Mouse (Mus musculus) embryonic facial prominence, embryonic 11.5 days (tissue): Measurements from ENCODE around the gene Grin2a. TPM values are rescaled to one million over a fixed set of nuclear protein-coding genes. Genes with fewer than 3 reads are reported as not detected.

Experiments used
- ATAC-seq: fragments of 200-750 bp; cut with Nextera tagmentation; replicated peaks from 2 replicates; pipeline ENCODE4 v1.8.0; 2017; ENCODE audit warnings: low read depth; ENCODE audit not compliant: insufficient number of reproducible peaks, low FRiP score, low TSS enrichment
- DNase-seq: peaks from one replicate; pipeline ENCODE4 v3.0.0-alpha.2; 2015; ENCODE audit warnings: low spot score
- H3K27ac ChIP-seq: fragments of 300-500 bp; sonication (generic); replicated peaks from 2 replicates; pipeline ENCODE4 v1.5.1; 2014; ENCODE audit warnings: mild to moderate bottlenecking, low read depth, low read length, control low read depth
- H3K27me3 ChIP-seq: fragments of 300-500 bp; sonication (generic); 2 replicates; pipeline ENCODE4 v1.6.1; 2014; ENCODE audit warnings: mild to moderate bottlenecking, low read length, moderate library complexity, mixed read lengths; ENCODE audit not compliant: control insufficient read depth, insufficient read depth
- H3K36me3 ChIP-seq: fragments of 300-500 bp; sonication (generic); replicated peaks from 2 replicates; pipeline ENCODE4 v1.6.1; 2014; ENCODE audit warnings: low read depth, mild to moderate bottlenecking, low read length, moderate library complexity, mixed read lengths; ENCODE audit not compliant: control insufficient read depth, insufficient read depth
- H3K4me1 ChIP-seq: fragments of 300-500 bp; sonication (generic); 2 replicates; pipeline ENCODE4 v1.6.1; 2014; ENCODE audit warnings: low read length, mixed read lengths; ENCODE audit not compliant: control insufficient read depth, insufficient read depth
- H3K4me2 ChIP-seq: fragments of 300-500 bp; sonication (generic); 2 replicates; pipeline ENCODE4 v1.6.1; 2014; ENCODE audit warnings: low read depth, mild to moderate bottlenecking, control low read depth, low read length, moderate library complexity
- H3K4me3 ChIP-seq: fragments of 300-500 bp; sonication (generic); 2 replicates; pipeline ENCODE4 v1.5.1; 2014; ENCODE audit warnings: low read depth, low read length, control low read depth
- H3K9ac ChIP-seq: fragments of 300-500 bp; sonication (generic); replicated peaks from 2 replicates; pipeline ENCODE4 v1.6.1; 2014; ENCODE audit warnings: mild to moderate bottlenecking, control low read depth, low read length
- H3K9me3 ChIP-seq: fragments of 300-500 bp; sonication (generic); replicated peaks from 2 replicates; pipeline ENCODE4 v1.6.1; 2016; ENCODE audit warnings: mild to moderate bottlenecking, low read length, inconsistent platforms, mixed read lengths; ENCODE audit not compliant: control insufficient read depth
- WGBS: fragments of 180-500 bp; shearing (Covaris S2); extraction: QIAGEN DNeasy Blood & Tissue Kit; methylation state at CpG from one replicate; pipeline ENCODE4 v1.1.7; 2014; 5-methylcytosine and 5-hydroxymethylcytosine counted together
- polyA plus RNA-seq: library from polyadenylated mRNA; unstranded; fragments of >200 nt; fragmentation: Nextera tagmentation; extraction: Ambion mirVana; gene quantifications from 2 replicates; pipeline ENCODE4 v1.2.1, GENCODE M21; 2014

Grin2a gene
- polyA plus RNA-seq, 1 experiment from 2014 or later = 0.22 TPM

DNA sequence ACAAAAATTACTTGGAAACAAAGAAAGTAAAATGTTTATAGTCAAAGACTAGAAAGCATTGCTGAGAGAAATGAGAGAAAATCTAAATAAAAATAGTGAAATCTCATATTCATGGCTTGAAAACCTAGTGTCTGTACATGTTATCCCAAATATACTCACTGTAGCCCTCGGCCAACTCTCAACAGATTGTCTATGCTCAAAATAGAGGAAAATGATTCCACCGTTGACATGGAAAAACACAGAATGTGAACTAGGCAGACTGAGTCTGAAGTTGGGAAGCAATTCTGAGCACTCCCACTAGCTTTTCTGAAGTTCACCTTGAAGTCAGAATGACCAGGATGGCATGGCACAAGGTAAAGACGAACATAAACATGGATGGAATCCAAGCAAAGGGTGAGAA, 84.7 kb downstream of the Grin2a start:
- H3K9me3 ChIP-seq = no peaks in the 10 kb centered on the region
- H3K9ac ChIP-seq = no peak overlapping the region
- DNase-seq (no peak), ATAC-seq (no peak)
- no peak overlapping the region for H3K4me2 ChIP-seq
- no peak overlapping the region for H3K4me3 ChIP-seq
- 90% methylated on average over 3 of the region's 3 CpGs for WGBS
- H3K27me3 ChIP-seq = no peaks in the 10 kb centered on the region
- no peaks in the 10 kb centered on the region for H3K4me1 ChIP-seq
- no peak overlapping the region for H3K27ac ChIP-seq
- H3K36me3 ChIP-seq = no peaks in the 10 kb centered on the region

DNA sequence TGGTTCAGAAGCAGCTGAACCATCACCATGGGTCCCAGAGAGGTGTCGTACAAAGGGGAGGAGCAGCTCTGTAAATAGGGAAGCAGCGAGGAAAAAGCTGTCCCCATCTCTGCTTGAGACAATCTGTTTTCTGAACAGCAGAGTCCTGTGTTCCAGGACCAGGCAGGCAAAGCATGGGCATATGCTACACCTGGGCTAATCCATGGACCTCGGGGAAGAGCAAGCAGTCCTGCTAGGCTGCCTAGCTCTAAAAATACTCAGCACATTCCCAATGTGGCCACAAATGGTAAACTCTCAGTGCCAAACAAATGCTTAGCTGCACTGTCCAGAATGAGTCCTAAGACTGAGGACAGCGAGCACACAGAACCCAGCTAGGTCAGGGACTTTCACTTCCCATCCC, 86.1 kb downstream of the Grin2a start:
- 84% methylated on average over 4 of the region's 4 CpGs for WGBS
- ATAC-seq = no peak
- no peaks in the 10 kb centered on the region for H3K27me3 ChIP-seq

DNA sequence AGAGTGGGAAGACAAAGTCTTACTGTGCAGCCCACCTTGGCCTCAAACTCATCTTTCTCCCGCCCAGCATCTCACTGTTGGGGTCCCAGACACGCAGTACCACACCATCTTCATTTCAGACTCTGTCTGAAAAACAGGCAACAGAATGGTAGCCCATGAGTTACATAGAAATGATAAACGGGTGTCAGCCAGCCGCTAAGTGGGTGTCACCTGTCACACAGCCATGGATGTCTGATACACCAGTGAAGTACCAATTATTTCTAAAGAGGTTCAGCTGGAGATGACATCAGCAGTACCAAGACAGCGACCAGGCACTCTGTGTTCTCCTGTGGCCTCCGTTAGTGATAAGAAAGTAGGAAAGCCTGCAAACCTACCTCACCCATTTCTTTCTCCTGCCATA, 90.9 kb downstream of the Grin2a start:
- DNase-seq (no peak), ATAC-seq (no peak)
- Histone ChIP-seq H3K9ac (no peak overlapping the region), H3K9me3 (no peaks in the 10 kb centered on the region), H3K27ac (no peak overlapping the region), H3K4me2 (no peak overlapping the region), H3K27me3 (no peaks in the 10 kb centered on the region), H3K36me3 (no peaks in the 10 kb centered on the region), H3K4me1 (no peaks in the 10 kb centered on the region), H3K4me3 (no peak overlapping the region)
- WGBS = 86% methylated on average over 6 of the region's 6 CpGs

More for the DNA sequence above, 86.1 kb downstream of the Grin2a start:
- H3K4me2 ChIP-seq = no peak overlapping the region
- no peak overlapping the region for H3K9ac ChIP-seq
- no peak for DNase-seq
- no peak overlapping the region for H3K27ac ChIP-seq
- no peaks in the 10 kb centered on the region for H3K9me3 ChIP-seq
- no peaks in the 10 kb centered on the region for H3K4me1 ChIP-seq
- H3K4me3 ChIP-seq = no peak overlapping the region
- no peaks in the 10 kb centered on the region for H3K36me3 ChIP-seq

DNA sequence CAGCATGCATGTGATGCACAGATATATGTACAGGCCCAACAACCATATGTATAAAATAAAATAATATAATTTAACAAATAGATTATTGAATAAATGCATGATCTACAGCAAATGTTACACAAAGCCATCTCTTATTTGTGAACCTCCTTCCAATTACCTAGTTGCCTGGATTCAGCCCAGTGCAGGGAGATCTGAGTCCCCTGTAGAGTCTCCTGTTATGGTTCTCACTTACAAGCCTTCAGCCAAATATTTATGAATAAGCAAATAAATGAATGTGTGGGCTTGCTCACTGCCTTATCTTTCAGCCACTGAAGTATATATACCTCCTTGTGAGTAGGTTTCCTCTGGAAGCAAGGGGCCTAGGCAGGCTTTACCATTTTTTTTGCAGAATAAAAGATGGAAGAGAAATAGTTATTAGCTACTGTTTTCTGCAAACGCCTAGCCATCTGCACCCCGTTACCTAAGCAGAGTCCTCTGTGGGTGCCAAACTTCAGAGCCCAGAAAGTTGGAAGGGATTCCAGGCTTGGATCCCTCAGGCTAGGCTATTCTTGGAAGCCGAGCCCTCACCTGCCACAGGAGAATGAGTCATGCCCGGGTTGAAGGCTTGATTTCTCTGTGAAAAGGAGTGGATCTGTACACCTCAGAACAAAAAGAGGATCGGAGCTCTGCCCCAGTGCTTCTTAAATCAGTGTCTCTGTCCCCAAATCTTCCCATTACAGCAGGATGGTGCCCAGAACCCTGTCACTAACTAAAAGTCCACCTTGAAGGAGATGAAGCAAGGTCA, 92.5 kb downstream of the Grin2a start:
- DNase-seq = no peak
- no peak overlapping the region for H3K4me2 ChIP-seq
- no peak overlapping the region for H3K4me3 ChIP-seq
- H3K4me1 ChIP-seq = no peaks in the 10 kb centered on the region
- no peaks in the 10 kb centered on the region for H3K36me3 ChIP-seq
- H3K9me3 ChIP-seq = no peaks in the 10 kb centered on the region
- ATAC-seq = no peak
- H3K27me3 ChIP-seq = no peaks in the 10 kb centered on the region
- H3K9ac ChIP-seq = no peak overlapping the region
- no peak overlapping the region for H3K27ac ChIP-seq
- 86% methylated on average over 5 of the region's 5 CpGs for WGBS

DNA sequence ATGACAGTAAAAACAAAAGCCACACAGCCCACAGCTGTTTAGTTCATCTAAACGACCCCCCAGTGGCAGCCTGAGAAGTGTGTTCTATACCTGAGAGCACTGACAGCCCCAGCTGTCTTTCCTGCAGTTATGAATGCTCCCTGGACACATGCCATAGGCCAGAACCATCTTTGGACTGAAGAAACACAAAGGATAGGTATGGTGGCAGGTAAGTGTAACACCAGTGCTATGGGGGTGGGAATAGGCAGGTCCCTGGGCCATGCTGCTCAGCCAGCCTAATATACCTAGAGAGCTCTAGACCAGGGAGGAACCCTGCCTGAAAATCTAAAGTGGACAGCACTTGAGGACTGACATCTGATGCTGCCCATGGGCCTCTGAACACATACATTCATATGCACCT, 93.9 kb downstream of the Grin2a start:
- no peaks in the 10 kb centered on the region for H3K4me1 ChIP-seq
- no peak for DNase-seq
- no peak overlapping the region for H3K9ac ChIP-seq
- no peak overlapping the region for H3K27ac ChIP-seq
- WGBS = 52% methylated on average over 1 of the region's 1 CpGs
- no peaks in the 10 kb centered on the region for H3K9me3 ChIP-seq
- H3K36me3 ChIP-seq = no peaks in the 10 kb centered on the region
- H3K27me3 ChIP-seq = no peaks in the 10 kb centered on the region
- no peak overlapping the region for H3K4me3 ChIP-seq
- H3K4me2 ChIP-seq = no peak overlapping the region
- ATAC-seq = no peak

DNA sequence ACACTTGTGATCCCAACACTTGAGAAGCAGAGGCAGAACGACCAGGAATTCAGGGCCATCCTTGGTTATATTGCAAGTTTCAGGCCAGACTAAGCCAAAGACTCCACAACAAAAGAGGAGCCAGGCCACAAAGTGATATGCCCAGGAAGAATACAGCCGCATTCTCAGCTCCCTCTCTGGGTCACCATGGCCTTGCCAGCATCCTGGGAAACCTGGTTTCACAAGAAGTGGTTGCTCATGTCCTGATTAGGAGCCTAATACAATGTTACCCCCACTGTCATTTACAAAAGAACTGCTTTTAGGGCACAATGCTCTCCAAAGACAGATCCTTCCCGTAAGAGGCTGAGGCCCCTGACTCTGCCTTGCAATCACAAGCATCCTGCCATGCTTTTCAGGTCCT, 94.4 kb downstream of the Grin2a start:
- no peak overlapping the region for H3K4me3 ChIP-seq
- 82% methylated on average over 3 of the region's 3 CpGs for WGBS
- no peak for DNase-seq
- no peak overlapping the region for H3K27ac ChIP-seq
- no peak overlapping the region for H3K4me2 ChIP-seq
- no peaks in the 10 kb centered on the region for H3K4me1 ChIP-seq
- H3K9ac ChIP-seq = no peak overlapping the region
- H3K27me3 ChIP-seq = no peaks in the 10 kb centered on the region
- ATAC-seq = no peak
- H3K36me3 ChIP-seq = no peaks in the 10 kb centered on the region
- H3K9me3 ChIP-seq = no peaks in the 10 kb centered on the region

DNA sequence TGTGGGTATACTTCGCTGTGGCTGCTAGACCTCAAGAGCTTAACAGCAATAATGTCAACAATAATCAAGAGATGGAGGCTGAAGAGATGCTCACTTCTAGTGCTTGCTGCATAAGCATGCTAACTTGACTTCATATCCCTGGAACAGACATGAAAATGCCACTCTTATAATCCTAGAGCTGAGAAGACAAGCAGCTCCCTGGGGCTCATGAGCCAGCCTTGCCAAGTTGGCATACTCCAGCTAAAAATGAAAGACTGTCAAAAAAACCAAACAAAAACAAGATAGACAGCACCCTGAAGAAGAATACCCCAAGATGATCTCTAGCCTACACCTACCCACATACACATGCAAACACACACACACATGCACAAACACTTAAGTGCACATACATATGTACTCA, 95.2 kb downstream of the Grin2a start:
- no peaks in the 10 kb centered on the region for H3K27me3 ChIP-seq
- no peaks in the 10 kb centered on the region for H3K36me3 ChIP-seq
- no peaks in the 10 kb centered on the region for H3K9me3 ChIP-seq
- H3K4me3 ChIP-seq = no peak overlapping the region
- DNase-seq (no peak), ATAC-seq (no peak)
- WGBS = 88% methylated on average over 1 of the region's 1 CpGs
- no peak overlapping the region for H3K9ac ChIP-seq
- no peak overlapping the region for H3K4me2 ChIP-seq
- no peaks in the 10 kb centered on the region for H3K4me1 ChIP-seq
- H3K27ac ChIP-seq = no peak overlapping the region

DNA sequence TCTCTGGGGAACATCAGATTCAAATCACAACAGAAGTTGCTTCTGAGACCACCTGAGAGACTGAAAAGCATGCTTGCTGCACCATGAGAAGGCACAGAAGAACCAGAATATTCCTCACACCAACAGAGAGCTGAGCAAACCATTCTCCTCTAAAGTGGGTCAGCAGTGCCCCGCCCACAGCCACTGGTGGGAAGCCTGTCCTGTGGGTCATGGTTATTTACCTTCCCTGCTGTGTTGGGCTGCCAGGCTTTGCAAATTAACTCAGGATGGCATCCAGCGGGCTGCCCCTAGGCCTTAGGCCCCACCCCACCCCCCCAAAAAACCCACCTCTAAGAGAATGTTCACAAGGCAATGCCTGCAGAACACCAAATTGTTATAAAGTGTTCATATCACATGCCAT, 96.2 kb downstream of the Grin2a start:
- no peak for DNase-seq
- H3K4me3 ChIP-seq = no peak overlapping the region
- no peaks in the 10 kb centered on the region for H3K36me3 ChIP-seq
- no peaks in the 10 kb centered on the region for H3K9me3 ChIP-seq
- H3K27me3 ChIP-seq = no peaks in the 10 kb centered on the region
- H3K9ac ChIP-seq = no peak overlapping the region
- no peak for ATAC-seq
- no peaks in the 10 kb centered on the region for H3K4me1 ChIP-seq
- 74% methylated on average over 2 of the region's 2 CpGs for whole genome bisulfite sequencing
- H3K4me2 ChIP-seq = no peak overlapping the region
- H3K27ac ChIP-seq = no peak overlapping the region
